Mouse (Mus musculus) MEL (cell line): Measurements from ENCODE around the gene Mamstr. TPM values are rescaled to one million over a fixed set of nuclear protein-coding genes. Genes with fewer than 3 reads are reported as not detected.
A peak's percentile ranks its signal among the peaks of the same experiment; 100 is the strongest.

Experiments
- DNase-seq: peaks from one replicate; pipeline ENCODE4 v3.0.0; 2011; ENCODE audit warnings: low read depth, low spot score
- H3K27ac ChIP-seq: 2 replicates; pipeline ENCODE4 v1.5.1; 2012; ENCODE audit warnings: low read depth, mild to moderate bottlenecking, control low read depth, low read length, moderate library complexity; ENCODE audit not compliant: control insufficient read depth
- H3K27me3 ChIP-seq, 2 experiments: fragments of 150-350 bp in 1 of 2; sonication (generic) in 1 of 2; 2 replicates each; pipeline ENCODE4 v1.6.1; 2012; ENCODE audit warnings: low read length in 2 of 2, mild to moderate bottlenecking in 2 of 2, improper control_type of control experiment in 1 of 2, moderate library complexity in 1 of 2; ENCODE audit not compliant: insufficient read depth in 2 of 2, control insufficient read depth in 1 of 2
- H3K36me3 ChIP-seq, 2 experiments: 2 replicates each; pipeline ENCODE4 v1.6.1; 2012 to 2014; ENCODE audit warnings: low read length in 2 of 2, improper control_type of control experiment in 1 of 2, inconsistent platforms in 1 of 2, mild to moderate bottlenecking in 1 of 2; ENCODE audit not compliant: insufficient read depth in 2 of 2, control insufficient read depth in 1 of 2
- H3K4me1 ChIP-seq, 2 experiments: fragments of 150-350 bp in 1 of 2; sonication (generic) in 1 of 2; 2 replicates each; pipeline ENCODE4 v1.6.1; 2012; ENCODE audit warnings: low read length in 2 of 2, improper control_type of control experiment in 1 of 2, mild to moderate bottlenecking in 1 of 2; ENCODE audit not compliant: insufficient read depth in 2 of 2, control insufficient read depth in 1 of 2
- H3K4me3 ChIP-seq, 2 experiments: fragments of 150-350 bp in 1 of 2; sonication (generic) in 1 of 2; 2 replicates each; pipeline ENCODE4 v1.5.1; 2012; ENCODE audit warnings: low read depth in 2 of 2, low read length in 2 of 2, mild to moderate bottlenecking in 2 of 2, moderate library complexity in 2 of 2, control low read depth in 1 of 2, improper control_type of control experiment in 1 of 2; ENCODE audit not compliant: control insufficient read depth in 1 of 2, insufficient read depth in 1 of 2
- H3K79me2 ChIP-seq: 2 replicates; pipeline ENCODE4 v1.6.1; 2012; ENCODE audit warnings: mild to moderate bottlenecking, low read length, moderate library complexity; ENCODE audit not compliant: control insufficient read depth, poor library complexity, insufficient read depth
- H3K9ac ChIP-seq: 2 replicates; pipeline ENCODE4 v1.6.1; 2012; ENCODE audit warnings: low read depth, mild to moderate bottlenecking, control low read depth, low read length, moderate library complexity; ENCODE audit not compliant: control insufficient read depth, poor library complexity, severe bottlenecking
- H3K9me3 ChIP-seq: fragments of 150-350 bp; sonication (generic); replicated peaks from 2 replicates; pipeline ENCODE4 v1.6.1; 2012; ENCODE audit warnings: mild to moderate bottlenecking, low read length, improper control_type of control experiment, moderate library complexity; ENCODE audit not compliant: insufficient read depth
- CHD1 ChIP-seq: IDR thresholded peaks from 2 replicates; pipeline ENCODE4 v1.6.1; 2012; ENCODE audit warnings: low read depth, mild to moderate bottlenecking, inconsistent platforms, low read length, improper control_type of control experiment
- CHD2 ChIP-seq: IDR thresholded peaks from 2 replicates; pipeline ENCODE4 v1.6.1; 2011; ENCODE audit warnings: low read length, improper control_type of control experiment
- CTCF ChIP-seq, 3 experiments: IDR thresholded peaks in 2 of 3; conservative IDR thresholded peaks in 1 of 3; 2 replicates each; pipeline ENCODE4 v1.5.1; 2011 to 2012; ENCODE audit warnings: low read length in 3 of 3, low read depth in 2 of 3, mild to moderate bottlenecking in 2 of 3, improper control_type of control experiment in 1 of 3, inconsistent platforms in 1 of 3, mixed read lengths in 1 of 3, moderate library complexity in 1 of 3; ENCODE audit not compliant: control insufficient read depth in 1 of 3, insufficient read depth in 1 of 3, poor library complexity in 1 of 3, severe bottlenecking in 1 of 3
- E2F4 ChIP-seq: IDR thresholded peaks from 2 replicates; pipeline ENCODE4 v1.6.1; 2011; ENCODE audit warnings: low read depth, low read length, improper control_type of control experiment, borderline replicate concordance
- ELF1 ChIP-seq: IDR thresholded peaks from 2 replicates; pipeline ENCODE4 v1.6.1; 2014; ENCODE audit warnings: low read depth, mild to moderate bottlenecking, inconsistent platforms, low read length, improper control_type of control experiment, moderate library complexity
- EP300 ChIP-seq, 2 experiments: IDR thresholded peaks; 2 replicates each; pipeline ENCODE4 v1.6.1; 2011; ENCODE audit warnings: improper control_type of control experiment in 2 of 2, low read length in 2 of 2, low read depth in 1 of 2, mild to moderate bottlenecking in 1 of 2
- ETS1 ChIP-seq: IDR thresholded peaks from 2 replicates; pipeline ENCODE4 v1.6.1; 2012; ENCODE audit warnings: low read depth, mild to moderate bottlenecking, inconsistent platforms, low read length, improper control_type of control experiment, moderate library complexity
- GABPA ChIP-seq: IDR thresholded peaks from 2 replicates; pipeline ENCODE4 v1.6.1; 2012; ENCODE audit warnings: low read depth, mild to moderate bottlenecking, inconsistent platforms, low read length, improper control_type of control experiment, moderate library complexity
- HCFC1 ChIP-seq: IDR thresholded peaks from 2 replicates; pipeline ENCODE4 v1.6.1; 2012; ENCODE audit warnings: low read depth, mild to moderate bottlenecking, inconsistent platforms, low read length, improper control_type of control experiment, moderate library complexity
- JUND ChIP-seq: IDR thresholded peaks from 2 replicates; pipeline ENCODE4 v1.6.1; 2011; ENCODE audit warnings: low read depth, mild to moderate bottlenecking, improper control_type of control experiment, low read length
- KAT2A ChIP-seq: conservative IDR thresholded peaks from 2 replicates; pipeline ENCODE4 v1.6.1; 2012; ENCODE audit warnings: low read depth, low read length, improper control_type of control experiment, inconsistent platforms
- MAFK ChIP-seq: IDR thresholded peaks from 2 replicates; pipeline ENCODE4 v1.6.1; 2011; ENCODE audit warnings: low read depth, mild to moderate bottlenecking, low read length, improper control_type of control experiment, borderline replicate concordance
- MAX ChIP-seq: IDR thresholded peaks from 2 replicates; pipeline ENCODE4 v1.6.1; 2011; ENCODE audit warnings: low read length, improper control_type of control experiment
- MEF2A ChIP-seq: IDR thresholded peaks from 2 replicates; pipeline ENCODE4 v1.6.1; 2014; ENCODE audit warnings: low read depth, mild to moderate bottlenecking, inconsistent platforms, low read length, improper control_type of control experiment; ENCODE audit not compliant: poor library complexity, insufficient replicate concordance, severe bottlenecking; ENCODE audit errors: extremely low read depth
- MXI1 ChIP-seq: IDR thresholded peaks from 2 replicates; pipeline ENCODE4 v1.6.1; 2011; ENCODE audit warnings: mild to moderate bottlenecking, low read depth, low read length, improper control_type of control experiment
- MYC ChIP-seq: IDR thresholded peaks from 2 replicates; pipeline ENCODE4 v1.6.1; 2011; ENCODE audit warnings: low read depth, mild to moderate bottlenecking, low read length, improper control_type of control experiment, moderate library complexity
- NELFE ChIP-seq: IDR thresholded peaks from 2 replicates; pipeline ENCODE4 v1.6.1; 2011; ENCODE audit warnings: low read depth, low read length, improper control_type of control experiment
- NRF1 ChIP-seq: IDR thresholded peaks from 2 replicates; pipeline ENCODE4 v1.6.1; 2014; ENCODE audit warnings: low read depth, mild to moderate bottlenecking, inconsistent platforms, low read length, improper control_type of control experiment, moderate library complexity; ENCODE audit not compliant: poor library complexity, insufficient read depth, severe bottlenecking
- POLR2A ChIP-seq, 2 experiments: IDR thresholded peaks; 2 replicates each; pipeline ENCODE4 v1.6.1; 2011 to 2012; ENCODE audit warnings: low read length in 2 of 2, mild to moderate bottlenecking in 2 of 2, control low read depth in 1 of 2, improper control_type of control experiment in 1 of 2, low read depth in 1 of 2, moderate library complexity in 1 of 2; ENCODE audit not compliant: control insufficient read depth in 1 of 2, insufficient read depth in 1 of 2, poor library complexity in 1 of 2
- POLR2AphosphoS2 ChIP-seq: IDR thresholded peaks from 2 replicates; pipeline ENCODE4 v1.6.1; 2011; ENCODE audit warnings: low read length, improper control_type of control experiment
- POLR2AphosphoS5 ChIP-seq: IDR thresholded peaks from 2 replicates; pipeline ENCODE4 v1.6.1; 2012; ENCODE audit warnings: low read depth, borderline replicate concordance, mild to moderate bottlenecking, inconsistent platforms, low read length, moderate library complexity, mixed read lengths
- RAD21 ChIP-seq: IDR thresholded peaks from 2 replicates; pipeline ENCODE4 v1.6.1; 2011; ENCODE audit warnings: mild to moderate bottlenecking, low read depth, low read length, improper control_type of control experiment
- RCOR1 ChIP-seq: IDR thresholded peaks from 2 replicates; pipeline ENCODE4 v1.6.1; 2012; ENCODE audit warnings: low read depth, mild to moderate bottlenecking, inconsistent platforms, low read length, improper control_type of control experiment
- SIN3A ChIP-seq: IDR thresholded peaks from 2 replicates; pipeline ENCODE4 v1.6.1; 2012; ENCODE audit warnings: low read length, improper control_type of control experiment, inconsistent platforms
- SMC3 ChIP-seq: IDR thresholded peaks from 2 replicates; pipeline ENCODE4 v1.6.1; 2011; ENCODE audit warnings: low read depth, low read length, improper control_type of control experiment
- TAL1 ChIP-seq: IDR thresholded peaks from 2 replicates; pipeline ENCODE4 v1.6.1; 2012; ENCODE audit warnings: mild to moderate bottlenecking, inconsistent platforms, low read length, moderate library complexity, mixed read lengths
- TBP ChIP-seq: IDR thresholded peaks from 2 replicates; pipeline ENCODE4 v1.8.0; 2011; ENCODE audit warnings: low read depth, low read length, improper control_type of control experiment
- UBTF ChIP-seq: IDR thresholded peaks from 2 replicates; pipeline ENCODE4 v1.6.1; 2012; ENCODE audit warnings: low read depth, mild to moderate bottlenecking, inconsistent platforms, low read length, improper control_type of control experiment, moderate library complexity, borderline replicate concordance; ENCODE audit not compliant: insufficient read depth
- ZC3H11A ChIP-seq: IDR thresholded peaks from 2 replicates; pipeline ENCODE4 v1.6.1; 2012; ENCODE audit warnings: low read depth, mild to moderate bottlenecking, inconsistent platforms, low read length, improper control_type of control experiment
- ZMIZ1 ChIP-seq: IDR thresholded peaks from 2 replicates; pipeline ENCODE4 v1.6.1; 2012; ENCODE audit warnings: low read depth, mild to moderate bottlenecking, inconsistent platforms, low read length, improper control_type of control experiment, moderate library complexity
- polyA plus RNA-seq, 2 experiments: library from polyadenylated mRNA; stranded (reverse) in 1 of 2; unstranded in 1 of 2; fragments of >175 nt in 1 of 2; fragments of >200 nt in 1 of 2; gene quantifications; 2 replicates each; pipeline versions ENCODE4 v1.2.1 to v1.2.4; 2012; ENCODE audit warnings: low replicate concordance in 2 of 2, low read depth in 1 of 2; ENCODE audit not compliant: insufficient read length in 2 of 2, insufficient read depth in 1 of 2, missing spikeins in 1 of 2
- total RNA-seq: library from RNA; depleted of rRNA; stranded (reverse); fragments of 300-350 nt; gene quantifications from 2 replicates; pipeline ENCODE4 v1.2.3, GENCODE M21; 2012

Mamstr gene
- total and polyA plus RNA-seq, 3 experiments, result not detected

GRCm38 (mm10) chr7:45617042-45617695 lies 22.6 kb upstream of the Mamstr start, which contains the start of gene Fut1:
Fut1 (plus strand) TSS chr7:45617289.
- no peak for DNase-seq
- Histone ChIP-seq H3K9ac (peak within 1 kb of the TSS; percentile 26; the same call in 1 of the 2 replicates), H3K9me3 (no peaks in the 10 kb centered on the region), H3K36me3 (peaks cover 0 to 2% of the 10 kb centered on the region in 2 experiments; a peak in 2 of 4 replicates), H3K79me2 (no peaks in the 10 kb centered on the region), H3K4me3 (peak within 1 kb of the TSS in 1 of 2 experiments; percentile 4; a peak in 1 of 4 replicates), H3K27me3 (peaks cover 0 to 2% of the 10 kb centered on the region in 2 experiments; a peak in 2 of 4 replicates), H3K4me1 (peaks cover 9 to 26% of the 10 kb centered on the region in 2 experiments; a peak in 3 of 4 replicates), H3K27ac (no peak within 1 kb of the TSS)
- TF ChIP-seq UBTF (no peak), ZMIZ1 (no peak), MYC (no peak), CTCF (IDR thresholded peaks at IDR 0.05 in 2 of 3, conservative IDR thresholded peaks at IDR 0.05 in 1 of 3; ENCODE audit: control insufficient read depth in 1 of 3, insufficient read depth in 1 of 3, low read depth in 2 of 3, low read length in 3 of 3, poor library complexity in 1 of 3, severe bottlenecking in 1 of 3) (no peak), MAFK (no peak), KAT2A (no peak), RCOR1 (no peak), ETS1 (no peak), ZC3H11A (no peak), TAL1 (no peak), E2F4 (no peak), TBP (no peak), GABPA (no peak), POLR2AphosphoS5 (no peak), RAD21 (no peak), CHD2 (no peak), POLR2AphosphoS2 (no peak), HCFC1 (no peak)

GRCm38 (mm10) chr7:45618316-45618715 lies 21.5 kb upstream of the Mamstr start:
- Histone ChIP-seq H3K36me3 (peaks cover 0 to 2% of the 10 kb centered on the region in 2 experiments; a peak in 2 of 4 replicates), H3K27ac (no peak overlapping the region), H3K4me1 (peaks cover 9 to 26% of the 10 kb centered on the region in 2 experiments; a peak in 3 of 4 replicates), H3K9ac (no peak overlapping the region), H3K27me3 (peaks cover 0 to 2% of the 10 kb centered on the region in 2 experiments; a peak in 2 of 4 replicates), H3K79me2 (no peaks in the 10 kb centered on the region), H3K4me3 (no peak overlapping the region), H3K9me3 (no peaks in the 10 kb centered on the region)
- no peak for DNase-seq
- TF ChIP-seq ELF1 (no peak), TBP (no peak), NELFE (no peak), MAX (no peak), MXI1 (no peak), CTCF (IDR thresholded peaks at IDR 0.05 in 2 of 3, conservative IDR thresholded peaks at IDR 0.05 in 1 of 3; ENCODE audit: control insufficient read depth in 1 of 3, insufficient read depth in 1 of 3, low read depth in 2 of 3, low read length in 3 of 3, poor library complexity in 1 of 3, severe bottlenecking in 1 of 3) (no peak), RCOR1 (no peak), KAT2A (no peak), TAL1 (no peak), MEF2A (no peak), ZMIZ1 (no peak), SIN3A (no peak), JUND (no peak), EP300 (IDR thresholded peaks at IDR 0.05; ENCODE audit: low read depth in 1 of 2, low read length in 2 of 2) (no peak), POLR2A (IDR thresholded peaks at IDR 0.05; ENCODE audit: control insufficient read depth in 1 of 2, insufficient read depth in 1 of 2, low read depth in 1 of 2, low read length in 2 of 2, poor library complexity in 1 of 2) (no peak), CHD2 (no peak), SMC3 (no peak), NRF1 (no peak), CHD1 (no peak), MYC (no peak)
